Mouse (Mus musculus) heart, postnatal 36 days (tissue): Measurements from ENCODE around the gene Nrn1. TPM values are rescaled to one million over a fixed set of nuclear protein-coding genes. Genes with fewer than 3 reads are reported as not detected.

Source experiments
- DNase-seq, 2 experiments: peaks; one replicate each; pipeline ENCODE4 v3.0.0; 2021 to 2022
- intact Hi-C: fragments of 180-260 bp; cut with DNase I; formaldehyde crosslinking; loops from one replicate; pipeline ENCODE4 v1.15.1; 2025
- total RNA-seq, 2 experiments: library from RNA; stranded (reverse); gene quantifications; 2 replicates each; pipeline ENCODE4 v1.2.3; 2021

Gene Nrn1
- total RNA-seq = 1 to 10 TPM; 2.2 to 3.3 TPM

DNA sequence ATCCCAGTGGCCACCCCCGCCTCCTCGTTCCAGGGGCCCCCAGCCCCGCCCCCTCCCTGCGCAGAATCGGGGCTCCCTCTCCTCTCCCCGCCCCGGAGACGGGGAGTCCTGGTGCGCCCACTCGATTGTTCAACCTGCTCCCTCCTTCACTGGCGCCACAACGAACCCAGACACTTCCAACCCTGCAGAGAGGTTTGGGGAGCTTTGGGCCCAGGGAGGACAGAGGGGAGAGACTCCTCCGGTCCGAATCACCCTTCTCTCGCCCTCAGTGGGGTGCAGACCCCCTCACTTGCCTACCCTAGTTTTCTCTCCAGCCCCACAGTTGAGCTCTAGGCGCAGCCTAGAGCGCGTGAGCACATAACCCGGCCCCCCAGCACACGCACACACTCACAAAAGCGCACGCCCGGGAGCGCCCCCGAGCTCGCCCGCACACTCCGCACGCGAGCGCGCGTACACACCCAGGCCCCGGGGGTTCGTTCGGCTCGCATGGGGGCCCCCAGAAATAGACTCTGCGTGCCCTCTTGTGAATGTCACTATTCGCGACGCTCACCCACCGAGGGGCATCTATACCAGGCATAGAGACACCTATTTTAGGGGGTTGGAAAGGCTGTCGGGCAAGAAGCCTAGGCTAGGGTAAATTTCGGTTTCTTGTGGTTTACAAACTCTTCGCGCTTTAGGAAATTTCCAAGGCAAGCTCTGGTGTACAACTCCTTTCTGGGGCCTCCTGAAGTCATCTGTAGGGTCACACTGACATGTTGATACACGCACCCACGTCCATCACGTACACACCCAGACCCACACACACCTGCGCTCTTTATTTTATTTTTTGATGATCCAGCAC, at the start of gene Nrn1:
Nrn1 (minus strand) TSS at position 401 of the 841 bp plus-strand sequence.
- DNase-seq = no peak
- intact Hi-C loops = loop anchor here (10.0 kb wide), 2 partner anchors 450 to 720 kb away; no protein-coding TSS in a partner anchor

DNA sequence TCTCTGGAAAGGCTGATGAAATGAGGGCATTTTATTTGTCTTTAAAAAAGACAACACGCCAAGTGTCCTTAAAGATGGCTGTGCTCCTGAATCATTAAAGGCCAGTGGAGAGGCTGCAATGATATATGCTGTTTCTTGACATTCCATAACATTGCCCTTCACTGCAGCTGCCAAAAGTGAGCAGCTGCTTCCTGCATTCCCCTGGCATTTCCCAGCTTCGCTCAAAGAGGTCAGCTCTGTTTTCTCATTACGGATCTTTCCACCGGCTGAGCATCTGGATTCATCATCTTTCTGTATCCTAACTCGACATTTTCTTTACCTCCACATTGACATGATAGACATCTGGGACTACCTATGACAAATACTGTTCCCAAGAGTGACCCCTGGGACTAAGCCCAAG, 44.7 kb upstream of the Nrn1 start:
- intact Hi-C loops = no loop called here
- DNase-seq = no peak

DNA sequence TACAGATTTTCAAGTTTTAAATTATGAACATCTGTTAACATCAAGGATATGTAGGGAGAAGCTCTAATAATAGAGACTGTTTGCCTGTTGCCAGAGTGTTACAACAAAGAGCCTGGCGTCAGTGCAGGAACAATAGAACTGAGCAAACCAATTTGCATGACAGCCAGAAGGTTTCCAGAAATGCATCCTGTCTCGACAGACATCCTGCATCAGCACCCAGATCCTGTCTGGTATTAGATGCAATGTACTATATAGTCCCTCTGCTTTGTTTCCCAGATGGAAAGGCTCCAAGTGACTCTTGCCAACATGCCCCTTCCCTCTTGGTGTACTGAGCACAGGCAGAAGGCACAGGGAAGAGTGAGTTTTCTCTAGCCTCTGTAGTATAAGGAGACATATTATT, 31.9 kb upstream of the Nrn1 start:
- intact Hi-C loops = no loop called here
- no peak for DNase-seq

DNA sequence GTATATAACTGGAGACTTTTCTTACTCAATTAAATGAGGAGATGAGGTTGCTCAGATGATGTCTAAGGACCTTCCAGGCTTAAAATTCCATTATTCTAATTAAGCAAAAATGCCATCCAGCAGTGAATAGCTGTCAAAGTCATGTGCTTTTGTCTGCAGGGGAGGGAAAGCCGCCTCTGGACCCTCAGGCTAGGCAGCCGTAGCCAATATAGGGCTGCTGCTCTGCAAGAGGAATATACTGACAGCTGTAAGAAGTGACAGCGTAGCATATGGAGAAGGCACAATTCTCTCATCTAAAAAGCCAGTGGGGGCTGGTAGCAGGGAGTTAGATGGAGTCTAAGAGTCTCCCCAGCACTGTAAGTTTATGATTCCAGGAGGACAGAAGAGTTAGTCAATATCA, 16.9 kb upstream of the Nrn1 start:
- intact Hi-C loops = no loop called here
- DNase-seq = no peak

DNA sequence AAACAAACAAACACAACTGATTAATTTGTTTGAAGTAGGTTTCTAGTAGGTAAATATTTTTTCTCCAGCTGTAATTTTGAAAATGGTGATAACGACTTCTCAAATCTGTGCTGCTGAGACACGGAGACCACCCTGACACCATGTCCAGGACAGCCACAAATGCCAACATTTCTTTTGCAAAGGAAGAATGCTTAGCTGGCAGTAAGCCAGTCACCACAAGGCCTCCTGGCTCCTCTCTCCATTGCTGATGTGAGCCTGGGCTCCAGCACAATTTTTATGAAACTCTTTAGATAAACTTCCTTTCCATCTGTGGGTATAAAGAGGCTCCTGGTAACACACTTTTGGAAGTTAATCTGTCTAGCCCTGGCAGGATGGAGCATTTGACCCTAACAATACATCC, 15.1 kb upstream of the Nrn1 start:
- intact Hi-C loops = no loop called here
- DNase-seq = no peak

DNA sequence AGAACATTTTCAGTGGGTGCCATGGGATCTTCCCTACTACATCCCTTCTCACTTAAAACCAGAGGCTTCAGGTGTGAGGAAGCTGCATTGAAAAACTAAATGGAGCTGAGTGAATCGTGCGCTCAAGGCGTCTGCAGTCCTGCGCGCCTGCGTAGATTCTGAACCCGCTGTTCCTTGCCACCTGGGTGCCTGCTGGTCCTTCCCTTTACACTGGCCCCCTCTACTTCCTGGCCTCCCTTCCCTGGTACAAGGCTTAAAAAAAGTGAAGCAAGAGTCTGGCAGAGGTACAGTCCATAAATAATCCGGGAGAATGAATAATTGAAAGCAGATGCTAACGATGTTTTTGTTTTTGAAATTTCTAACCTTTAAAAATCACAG, 1.7 kb upstream of the Nrn1 start:
- intact Hi-C loops = loop anchor here (2.0 to 10.0 kb wide), 3 partner anchors 14 to 722 kb away; no protein-coding TSS in a partner anchor
- no peak for DNase-seq

DNA sequence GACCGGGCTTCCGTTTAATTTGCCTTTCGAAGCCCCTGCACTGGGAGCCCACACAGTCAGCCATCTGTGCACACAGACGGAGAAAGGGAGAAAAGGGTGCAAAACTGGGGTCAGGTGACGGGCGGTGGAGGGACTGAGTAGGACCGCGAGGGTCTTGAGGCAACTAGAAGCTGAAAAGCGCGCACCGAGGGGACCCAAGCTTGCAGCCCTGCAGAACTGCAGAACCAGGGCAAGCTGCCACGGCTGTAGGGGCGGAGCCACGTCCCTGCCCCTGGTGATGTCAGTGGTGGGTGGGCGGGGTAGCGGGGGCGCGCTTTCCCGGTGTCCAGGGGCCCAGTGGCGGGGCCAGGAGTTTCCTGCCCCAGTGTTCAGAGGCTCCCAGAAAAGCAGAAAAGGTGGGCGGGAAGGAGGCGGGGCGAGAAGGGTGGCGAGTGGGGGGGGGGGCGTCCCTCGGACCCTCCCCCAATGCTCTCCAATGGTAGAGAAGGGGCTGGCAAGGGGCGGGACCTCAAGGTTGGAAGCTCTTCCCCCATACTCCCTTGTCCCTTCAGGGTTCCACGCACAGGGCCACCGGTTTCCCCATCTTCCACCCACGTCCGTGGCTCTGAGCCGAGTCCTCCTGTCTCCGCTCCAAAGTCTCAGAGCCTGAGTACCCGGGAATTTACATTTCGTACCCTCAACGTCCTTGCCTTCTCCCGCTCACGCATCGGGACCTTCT, 1.1 kb upstream of the Nrn1 start:
- DNase-seq = no peak
- intact Hi-C loops = loop anchor here (2.0 to 10.0 kb wide), 3 partner anchors 13 to 721 kb away; no protein-coding TSS in a partner anchor

DNA sequence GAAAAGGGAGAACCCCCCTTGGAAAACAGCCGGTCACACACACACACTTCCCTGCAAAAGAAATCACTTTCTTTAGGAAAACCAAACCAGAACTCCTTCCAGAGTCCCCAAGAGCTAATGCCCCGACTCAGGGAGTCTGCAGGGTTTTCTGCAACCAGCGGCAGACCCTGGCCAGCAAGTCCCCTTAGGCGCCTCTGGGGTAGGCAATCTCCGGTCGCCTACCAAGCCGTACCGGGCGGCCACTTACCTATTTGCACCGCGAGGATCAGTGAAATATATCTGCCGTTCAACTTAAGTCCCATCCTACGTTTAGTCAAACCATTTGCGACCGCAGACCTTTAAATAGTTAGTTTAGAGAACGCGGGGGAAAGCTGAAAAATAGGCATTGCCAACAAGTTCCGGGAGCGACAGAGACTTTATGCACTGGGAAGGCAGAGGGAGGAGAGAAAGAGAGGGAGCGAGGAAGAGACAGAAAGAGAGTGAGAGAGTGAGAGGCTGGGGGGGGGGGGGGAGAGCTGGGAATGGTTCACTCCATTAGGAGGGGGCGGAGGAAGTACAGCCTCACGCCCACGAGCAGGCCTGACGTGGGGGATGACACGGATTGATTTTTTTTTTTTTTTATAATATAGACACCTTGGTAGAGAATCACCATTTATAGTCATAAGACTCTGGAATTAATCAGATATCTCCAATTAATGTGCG, 791 bp downstream of the Nrn1 start:
- no peak for DNase-seq
- intact Hi-C loops = loop anchor here (10.0 kb wide), 2 partner anchors 449 to 719 kb away; no protein-coding TSS in a partner anchor

DNA sequence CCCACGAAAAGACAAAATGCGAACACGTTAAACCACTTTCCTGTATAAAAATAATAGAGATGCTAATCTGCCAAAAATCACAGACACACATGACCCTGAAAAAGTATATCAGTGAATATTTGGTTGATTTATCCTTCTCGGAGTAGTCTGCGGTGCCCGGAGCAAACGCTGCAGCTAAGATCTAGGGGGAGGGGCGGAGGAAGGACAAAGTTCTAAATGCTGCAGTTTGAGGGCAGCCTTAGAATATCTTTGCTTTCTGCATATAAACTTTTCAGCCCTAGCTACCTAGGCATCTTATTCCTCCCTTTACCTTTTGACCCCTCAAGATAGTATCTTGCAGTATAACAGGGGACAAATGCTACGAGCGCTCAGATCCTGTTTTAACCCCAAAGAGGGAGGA, 1.4 kb downstream of the Nrn1 start:
- intact Hi-C loops = loop anchor here (10.0 kb wide), 2 partner anchors 449 to 719 kb away; no protein-coding TSS in a partner anchor
- no peak for DNase-seq

DNA sequence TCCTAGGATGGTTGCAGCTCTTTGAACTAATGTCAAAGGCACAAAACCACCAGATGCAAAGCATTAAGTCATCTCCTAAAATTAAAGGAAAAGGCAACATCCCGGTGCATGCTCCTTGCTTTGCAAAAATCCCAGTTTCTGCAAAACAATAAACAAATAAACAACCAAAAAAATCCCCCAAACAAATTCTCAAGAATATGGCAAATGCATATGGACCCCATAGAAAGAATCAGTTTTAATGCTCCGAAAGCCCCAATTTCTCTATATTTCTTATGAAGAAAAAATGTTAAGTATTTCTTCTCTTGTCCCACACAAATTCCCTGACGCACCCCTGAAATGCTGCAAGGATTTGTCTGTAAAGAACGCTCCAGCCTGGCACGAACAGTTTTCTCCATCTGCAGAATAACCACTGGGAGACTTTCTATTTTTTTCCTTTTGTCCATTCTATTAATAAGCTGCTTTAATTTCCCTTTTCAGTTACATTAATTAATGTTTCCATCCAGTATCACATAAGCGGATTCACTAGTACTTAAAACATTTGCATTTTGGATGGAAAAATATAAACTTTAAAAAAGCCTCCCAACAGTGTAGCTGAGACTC, 1.9 kb downstream of the Nrn1 start:
- intact Hi-C loops = loop anchor here (10.0 kb wide), 2 partner anchors 448 to 718 kb away; no protein-coding TSS in a partner anchor
- no peak for DNase-seq

DNA sequence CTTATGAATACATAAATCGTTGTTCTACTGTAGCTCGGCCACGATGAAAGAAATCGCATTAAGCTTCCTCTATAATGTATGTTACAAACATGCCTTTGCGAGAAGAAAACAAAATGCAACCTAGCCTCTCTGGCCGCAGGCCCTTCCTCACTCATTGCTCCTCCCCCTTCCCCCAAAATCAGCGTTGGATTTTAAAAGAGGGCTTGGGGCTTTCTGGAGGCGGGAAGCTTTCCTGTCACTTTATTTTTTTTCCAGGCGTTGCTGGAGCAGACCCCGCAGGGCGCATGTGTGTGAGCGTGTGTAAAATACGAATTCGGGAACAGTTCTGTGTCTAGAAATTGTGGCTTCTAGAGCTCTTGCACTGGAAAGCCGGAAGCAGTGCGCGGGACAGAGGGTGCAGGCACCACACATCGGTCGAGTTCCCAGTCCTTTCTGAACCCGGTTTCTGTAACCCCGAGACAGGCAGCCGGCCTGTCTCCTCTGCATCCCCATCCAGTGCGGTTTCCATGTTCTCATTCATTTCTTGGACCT, 2.9 kb downstream of the Nrn1 start:
- DNase-seq = peak in 1 of 2 experiments; percentile 45
- intact Hi-C loops = loop anchor here (10.0 kb wide), 2 partner anchors 447 to 717 kb away; no protein-coding TSS in a partner anchor

DNA sequence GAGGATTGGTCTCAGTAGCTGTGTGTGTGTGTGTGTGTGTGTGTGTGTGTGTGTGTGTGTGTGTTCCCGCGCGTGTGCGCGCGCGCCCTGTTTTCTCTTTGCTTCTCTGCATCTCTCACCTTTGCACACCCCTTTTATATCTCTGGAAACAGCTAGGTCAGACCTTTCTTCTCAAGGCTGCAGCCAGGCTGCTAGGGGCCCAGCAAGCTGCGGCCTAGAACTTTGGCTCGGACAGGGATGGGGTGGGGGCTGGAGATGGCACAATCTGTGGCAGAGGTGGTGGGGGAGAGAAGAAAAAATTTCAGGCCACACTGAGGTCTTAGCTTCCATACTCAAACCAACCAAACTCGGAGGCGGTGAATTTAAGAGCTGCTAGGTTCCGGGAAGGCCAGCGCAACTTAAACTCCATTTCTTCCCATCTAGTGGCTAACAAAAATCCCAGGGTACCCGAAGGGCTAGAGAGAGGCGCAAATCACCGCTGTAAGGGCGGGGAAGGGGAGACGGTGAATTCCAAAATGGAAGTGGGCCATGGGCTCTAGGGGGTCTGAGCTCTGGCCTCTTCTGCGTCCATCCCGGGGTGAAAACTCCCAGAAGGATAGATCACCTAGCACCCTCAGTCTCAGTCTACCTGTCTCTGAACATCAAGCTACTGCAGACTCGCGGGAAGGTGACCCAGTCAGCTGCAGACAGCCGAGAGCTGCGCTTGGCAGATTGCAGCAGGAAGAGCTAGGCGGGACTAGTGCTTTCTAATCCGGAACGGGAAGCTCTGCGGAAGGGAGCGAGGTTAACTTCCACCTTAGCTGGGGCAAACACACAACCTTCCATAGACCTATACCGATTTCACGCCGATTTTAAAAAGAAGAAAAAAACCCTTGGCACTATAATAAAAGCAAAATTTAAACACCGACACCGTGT, 3.7 kb downstream of the Nrn1 start:
- peak in 1 of 2 experiments; percentile 22 for DNase-seq
- intact Hi-C loops = loop anchor here (10.0 kb wide), 2 partner anchors 446 to 716 kb away; no protein-coding TSS in a partner anchor

DNA sequence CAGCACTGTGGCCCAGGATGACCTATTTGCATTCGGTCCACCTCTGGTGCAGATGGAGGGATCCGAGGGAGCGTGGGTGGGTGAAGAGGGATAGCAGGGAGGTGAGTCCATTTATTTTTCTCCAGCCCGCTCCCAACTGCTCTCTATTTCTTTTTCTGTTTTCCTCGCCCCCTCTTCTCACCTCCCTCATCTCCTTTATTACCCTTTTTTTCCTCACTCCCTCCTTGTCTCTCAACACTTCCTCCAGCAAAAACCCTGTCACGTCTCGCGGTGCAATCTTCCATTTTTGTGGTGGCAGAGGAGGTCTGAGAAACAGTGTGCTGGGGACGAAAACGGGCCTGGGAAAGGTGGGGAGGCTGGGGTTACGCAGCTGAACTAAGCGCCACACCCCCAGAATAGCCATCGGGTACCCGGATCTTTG, 4.6 kb downstream of the Nrn1 start:
- intact Hi-C loops = loop anchor here (10.0 kb wide), 2 partner anchors 446 to 716 kb away; no protein-coding TSS in a partner anchor
- DNase-seq = no peak

DNA sequence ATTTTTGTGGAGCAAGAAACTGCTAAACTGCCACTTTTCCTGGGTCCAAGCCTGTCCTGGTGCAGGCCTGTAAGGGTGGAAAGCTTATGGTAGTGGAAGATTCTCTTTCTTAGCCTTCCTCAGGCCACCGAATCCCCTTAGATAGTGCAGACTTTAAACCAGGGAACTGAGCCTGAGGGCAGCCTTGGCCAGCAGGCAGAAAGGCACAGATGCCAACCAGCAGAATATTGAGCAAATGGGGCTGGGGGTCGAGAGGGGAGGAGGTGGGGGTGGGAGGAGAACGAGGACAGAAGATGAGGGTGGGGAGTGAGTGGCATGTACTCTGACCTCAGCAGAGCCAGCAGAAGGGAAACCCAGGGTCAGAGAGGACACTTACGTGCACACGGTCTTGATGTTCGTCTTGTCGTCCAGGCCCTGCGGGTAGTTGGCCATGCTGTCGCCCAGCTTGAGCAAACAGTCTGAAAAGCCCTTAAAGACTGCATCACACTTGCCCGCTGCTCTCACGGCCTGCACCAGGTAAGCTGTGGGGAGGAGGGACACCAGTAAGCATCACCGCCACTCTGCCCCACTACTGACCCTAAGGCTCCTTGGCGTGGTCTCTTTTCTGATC, 5.1 kb downstream of the Nrn1 start:
- no peak for DNase-seq
- intact Hi-C loops = loop anchor here (10.0 kb wide), 2 partner anchors 445 to 715 kb away; no protein-coding TSS in a partner anchor

DNA sequence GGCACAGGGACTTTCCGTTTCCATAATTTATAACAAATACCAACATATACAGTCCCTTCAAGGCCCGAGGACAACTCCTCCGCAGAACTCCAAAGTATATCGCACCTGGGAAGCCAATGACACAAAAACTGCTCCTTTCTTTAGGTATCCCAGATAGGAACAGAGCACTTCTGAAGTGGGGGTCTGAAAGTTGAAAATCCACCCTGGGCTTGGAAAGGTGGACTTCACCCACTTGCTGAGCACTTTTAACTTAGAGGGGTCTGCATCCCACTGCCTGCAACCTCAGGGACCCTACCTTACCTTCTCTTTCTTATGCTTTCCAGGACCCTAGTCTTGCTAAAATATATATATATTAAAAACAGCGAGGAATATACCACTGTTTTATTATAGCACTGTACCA, 6.4 kb downstream of the Nrn1 start:
- intact Hi-C loops = no loop called here

DNA sequence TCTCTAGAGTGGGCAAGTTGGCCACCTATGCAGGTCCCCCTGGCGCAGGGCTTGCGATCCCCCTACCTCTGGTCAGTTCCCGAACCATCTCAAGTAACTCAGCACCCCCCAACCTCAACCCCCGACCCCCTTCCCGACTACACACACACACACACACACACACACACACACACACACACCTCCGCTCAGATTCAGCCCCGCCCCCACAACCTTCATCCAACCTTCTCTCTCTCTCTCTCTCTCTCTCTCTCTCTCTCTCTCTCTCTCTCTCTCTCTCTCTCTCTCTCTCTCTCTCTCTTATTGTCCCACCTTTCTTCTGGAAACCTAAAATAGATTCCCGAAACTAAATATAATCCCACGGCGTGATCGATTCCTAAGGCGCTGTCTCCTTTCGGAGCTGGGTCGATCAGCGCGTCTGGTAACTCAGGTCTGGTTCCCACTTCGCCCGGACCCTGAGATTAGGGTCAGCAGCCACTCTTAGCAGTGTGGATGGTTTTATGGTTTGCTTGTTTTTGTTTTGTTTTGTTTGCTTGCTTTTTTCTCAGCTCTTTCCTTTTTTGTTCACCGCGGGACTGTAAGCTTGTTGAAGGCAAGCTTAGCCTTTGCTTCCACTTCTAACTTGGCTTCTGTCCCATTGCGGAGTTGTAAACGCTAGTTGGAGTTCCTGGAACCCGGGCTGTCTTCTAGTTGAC, 7.0 kb downstream of the Nrn1 start:
- DNase-seq = no peak
- intact Hi-C loops = no loop called here

More for the DNA sequence above, 6.4 kb downstream of the Nrn1 start:
- DNase-seq = no peak

DNA sequence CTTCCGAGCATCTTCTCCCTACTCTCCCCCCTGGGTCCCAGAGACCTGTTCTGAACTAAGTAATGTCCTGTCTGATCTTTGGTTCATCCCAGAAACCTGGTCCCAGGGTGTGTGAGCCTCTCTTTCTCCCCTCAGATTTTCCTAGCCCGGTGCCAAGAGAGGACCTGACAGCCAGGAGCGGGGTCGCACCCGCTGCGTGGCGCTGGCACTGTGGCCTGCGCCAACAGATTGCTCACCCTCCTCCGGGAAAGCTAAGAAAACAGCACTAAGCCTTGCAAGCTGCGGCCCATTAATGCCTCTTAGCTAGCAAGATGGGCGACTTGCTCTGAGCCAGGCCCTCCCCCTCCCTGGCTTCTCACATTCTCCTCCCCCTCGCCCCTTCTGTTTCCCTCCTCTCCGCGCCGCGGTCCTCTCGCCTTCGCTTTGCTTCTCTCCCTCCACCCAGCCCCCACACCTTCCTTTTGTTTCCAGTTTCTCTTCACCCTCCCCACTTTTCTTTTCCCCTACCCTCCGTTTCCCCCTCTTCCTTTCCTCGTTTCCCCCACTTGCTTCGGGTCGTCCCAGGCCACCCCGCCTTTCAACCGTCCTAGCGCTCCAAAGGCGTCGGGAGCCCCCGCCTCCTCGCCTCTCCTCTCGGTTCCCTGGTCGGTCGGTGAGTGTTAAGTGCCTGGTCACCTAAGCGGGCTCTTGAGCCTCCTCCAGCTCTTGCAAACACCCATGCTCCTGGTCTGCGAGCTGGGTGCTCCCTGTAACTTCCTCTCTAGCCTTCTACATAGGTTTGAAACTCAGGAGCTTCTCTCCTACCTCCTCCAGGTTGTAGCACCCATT, 7.8 kb downstream of the Nrn1 start:
- intact Hi-C loops = no loop called here
- no peak for DNase-seq
